8 mouse cellular contexts compared by ENCODE assay signal in the genomic region with DNA sequence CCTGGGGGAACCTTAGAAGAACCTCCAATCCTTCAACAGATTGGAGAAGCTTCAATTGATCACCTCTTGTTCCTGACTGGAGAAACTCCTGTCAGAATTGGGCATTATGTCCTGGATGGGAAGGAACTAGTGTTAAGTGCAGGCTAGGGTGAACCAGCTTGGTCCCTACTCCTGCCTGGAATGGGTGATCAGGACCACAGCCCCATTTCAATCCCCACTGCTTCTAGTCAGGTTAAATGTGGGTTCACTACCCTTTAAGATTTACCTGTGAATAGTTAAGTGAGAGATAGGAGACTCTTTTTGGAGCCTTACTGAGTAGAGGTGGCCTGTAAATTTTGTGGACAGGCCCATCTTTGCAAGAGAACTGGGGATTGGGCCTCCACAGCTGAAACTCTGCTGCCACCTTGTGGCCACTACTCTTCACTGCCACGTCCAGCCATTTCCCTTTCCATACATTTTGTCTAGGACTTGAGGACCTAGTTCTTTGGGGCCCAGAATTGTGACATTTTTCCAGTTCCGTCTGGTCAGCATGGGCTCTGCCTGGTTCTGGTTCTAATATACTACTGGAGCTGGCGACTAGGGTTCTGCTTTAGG. TPM values are rescaled to one million over a fixed set of nuclear protein-coding genes. Genes with fewer than 3 reads are reported as not detected.
DNase-seq lines count a peak whose midpoint lies in the region; ATAC-seq and TF ChIP-seq lines count a peak whose summit lies in the region.

Npff (minus strand) TSS at position 51 of the 594 bp plus-strand sequence.

- no peaks in the 10 kb centered on the region for H3K27me3 ChIP-seq in ES-Bruce4 (ENCODE audit: control insufficient read depth, insufficient read depth, low read length, poor library complexity, severe bottlenecking)
- no peaks in the 10 kb centered on the region for H3K27me3 ChIP-seq in lung, embryonic 14.5 days (ENCODE audit: insufficient read depth, low read length)

- no peak for TF ChIP-seq POLR2A in ES-Bruce4 (IDR thresholded peaks at IDR 0.05; ENCODE audit: insufficient read depth, low read length)
- TF ChIP-seq POLR2A in cortical plate, adult 2 months (IDR thresholded peaks at IDR 0.05; ENCODE audit: extremely low read depth, insufficient read depth, low read length) = no peak

- peak; percentile 72 to 92 for DNase-seq in adrenal gland, adult (ENCODE audit: inconsistent age in 2 of 2, low spot score in 1 of 2)
- DNase-seq in heart, adult 8-10 months (ENCODE audit: low spot score) = peak; percentile 69
- DNase-seq in kidney, postnatal 14 days = peak; percentile 79
- peak; percentile 93 for DNase-seq in lung, embryonic 14.5 days
- DNase-seq in retina, embryonic 14.5 days (ENCODE audit: low spot score) = peak; percentile 94
- DNase-seq in yolk sac, embryonic 10.5 days (ENCODE audit: low spot score) = peak; percentile 68

- H3K4me2 ChIP-seq in lung, embryonic 14.5 days = no peak within 1 kb of the TSS

- TF ChIP-seq EP300 in ES-Bruce4 (IDR thresholded peaks at IDR 0.05; ENCODE audit: insufficient read depth, low read depth, low read length) = no peak

- ATAC-seq in lung, embryonic 14.5 days (ENCODE audit: insufficient read depth) = 0 out of 2 replicates have a peak, but pooled peaks have one; percentile 44

- H3K4me1 ChIP-seq in ES-Bruce4 (ENCODE audit: control insufficient read depth, insufficient read depth, low read length) = no peaks in the 10 kb centered on the region
- H3K4me1 ChIP-seq in cortical plate, adult 2 months (ENCODE audit: control insufficient read depth, insufficient read depth, low read length) = no peaks in the 10 kb centered on the region
- no peaks in the 10 kb centered on the region for H3K4me1 ChIP-seq in lung, embryonic 14.5 days (ENCODE audit: insufficient read depth)

- no peak within 1 kb of the TSS for H3K27ac ChIP-seq in ES-Bruce4 (ENCODE audit: insufficient read depth, low read length)
- no peak within 1 kb of the TSS for H3K27ac ChIP-seq in cortical plate, adult 2 months (ENCODE audit: insufficient read depth, low read length)
- H3K27ac ChIP-seq in lung, embryonic 14.5 days (ENCODE audit: low read depth) = no peak within 1 kb of the TSS

- no peaks in the 10 kb centered on the region for H3K9me3 ChIP-seq in ES-Bruce4 (replicated peaks; ENCODE audit: control insufficient read depth, insufficient read depth, low read length, poor library complexity, severe bottlenecking)
- H3K9me3 ChIP-seq in lung, embryonic 14.5 days (ENCODE audit: low read depth, low read length) = no peaks in the 10 kb centered on the region

- no peak within 1 kb of the TSS for H3K4me3 ChIP-seq in ES-Bruce4 (ENCODE audit: low read depth, low read length)
- H3K4me3 ChIP-seq in cortical plate, adult 2 months (ENCODE audit: insufficient read depth, low read length) = no peak within 1 kb of the TSS
- no peak within 1 kb of the TSS for H3K4me3 ChIP-seq in lung, embryonic 14.5 days (ENCODE audit: low read depth, low read length)

- peaks cover 7% of the 10 kb centered on the region; the same call in 1 of the 2 replicates for H3K36me3 ChIP-seq in ES-Bruce4 (ENCODE audit: control insufficient read depth, insufficient read depth, low read length, poor library complexity, severe bottlenecking)
- H3K36me3 ChIP-seq in lung, embryonic 14.5 days (ENCODE audit: insufficient read depth) = peaks cover 79% of the 10 kb centered on the region

- no peak within 1 kb of the TSS for H3K9ac ChIP-seq in ES-Bruce4 (ENCODE audit: low read depth, poor library complexity, severe bottlenecking)
- H3K9ac ChIP-seq in lung, embryonic 14.5 days = no peak within 1 kb of the TSS

- peak; percentile 96 for TF ChIP-seq CTCF in ES-Bruce4 (IDR thresholded peaks at IDR 0.05; ENCODE audit: low read depth, low read length)
- TF ChIP-seq CTCF in cortical plate, adult 2 months (IDR thresholded peaks at IDR 0.05; ENCODE audit: extremely low read depth, insufficient read depth, low read length) = peak; percentile 91
- TF ChIP-seq CTCF in lung, embryonic 14.5 days (IDR thresholded peaks at IDR 0.05; ENCODE audit: low read depth) = peak; percentile 95

- WGBS in lung, embryonic 14.5 days = 2% methylated on average over 3 of the region's 3 CpGs

RNA-seq across cellular contexts. Expression of gene Npff, which starts in this region (rescaled TPM):
- 0.68 and 1.0 TPM in 2 replicates for polyA plus RNA-seq in ES-Bruce4 (2011; ENCODE audit: insufficient read depth, insufficient read length, low read depth, missing spikeins)
- 5.8 and 6.1 TPM in 2 replicates for polyA plus RNA-seq in cortical plate, adult 2 months (2012; rRNA removed)
- total RNA-seq in heart, adult 8-10 months (2022) = 1 to 10 TPM in 3 of 4 experiments, under 1 TPM in 1; 0.65 to 2.2 (median 1.9) TPM
- polyA plus RNA-seq in lung, embryonic 14.5 days (2014; fragmentation: Nextera tagmentation; extraction: Ambion mirVana) = 1.9 and 2.9 TPM in 2 replicates
